Mouse (Mus musculus) ES-E14 (cell line): ENCODE data around the gene Cygb.

Experiments used
- HCFC1 ChIP-seq: IDR thresholded peaks from 2 replicates; pipeline ENCODE4 v1.6.1; 2012; ENCODE audit warnings: low read length, inconsistent platforms, borderline replicate concordance; ENCODE audit not compliant: insufficient read depth
- ZC3H11A ChIP-seq: IDR thresholded peaks from 2 replicates; pipeline ENCODE4 v1.6.1; 2012; ENCODE audit warnings: low read depth, mild to moderate bottlenecking, inconsistent platforms, low read length, borderline replicate concordance

- TF ChIP-seq HCFC1 (no peak), ZC3H11A (no peak)
Observed at GRCm38 (mm10) chr11:116645446-116646110, 8.5 kb downstream of the Cygb start.
